Mouse (Mus musculus): ENCODE data around the gene Adm2.

Adm2 gene

GRCm38 (mm10) chr15:89308406-89309139 lies 13.9 kb upstream of the Adm2 start:
- in situ Hi-C loops (cut with MboI; ENCODE audit: unreplicated experiment in 2 of 2), result loop anchor here (5.0 kb wide), 2 partner anchors 34 to 64 kb away; partner anchors contain the start of gene Sco2 (in 1 of the 2)

- in situ Hi-C loops (cut with MboI; ENCODE audit: unreplicated experiment in 2 of 2), result loop anchor here (5.0 kb wide), 2 partner anchors 32 to 62 kb away; partner anchors contain the start of gene Sco2 (in 2 of the 2)
Observed at GRCm38 (mm10) chr15:89309962-89310498, 12.5 kb upstream of the Adm2 start.

- in situ Hi-C loops (cut with MboI; ENCODE audit: unreplicated experiment in 2 of 2), result loop anchor here in 1 of 2 experiments (5.0 kb wide), 1 partner anchor 59 kb away; the partner anchor contains the start of gene Sco2
Observed at GRCm38 (mm10) chr15:89313359-89313758, 9.2 kb upstream of the Adm2 start.

- in situ Hi-C loops (cut with MboI; ENCODE audit: unreplicated experiment in 2 of 2), result loop anchor here in 1 of 2 experiments (5.0 kb wide), 1 partner anchor 58 kb away; the partner anchor contains the start of gene Sco2
Observed at GRCm38 (mm10) chr15:89314107-89314506, 8.4 kb upstream of the Adm2 start.

GRCm38 (mm10) chr15:89314511-89315189 lies 7.9 kb upstream of the Adm2 start:
- in situ Hi-C loops (cut with MboI; ENCODE audit: unreplicated experiment in 2 of 2), result loop anchor here in 1 of 2 experiments (5.0 kb wide), 1 partner anchor 58 kb away; the partner anchor contains the start of gene Sco2

- in situ Hi-C loops (cut with MboI; ENCODE audit: unreplicated experiment in 2 of 2), result no loop called here
Observed at GRCm38 (mm10) chr15:89315190-89315731, 7.3 kb upstream of the Adm2 start, which contains the start of gene Sbf1. Gene Sbf1 (minus strand): TSS chr15:89315311.

- in situ Hi-C loops (cut with MboI; ENCODE audit: unreplicated experiment in 2 of 2), result no loop called here
Observed at GRCm38 (mm10) chr15:89316146-89316545, 6.4 kb upstream of the Adm2 start.

GRCm38 (mm10) chr15:89321264-89321663 lies 1.3 kb upstream of the Adm2 start:
- in situ Hi-C loops (cut with MboI; ENCODE audit: unreplicated experiment in 2 of 2), result no loop called here

- in situ Hi-C loops (cut with MboI; ENCODE audit: unreplicated experiment in 2 of 2), result no loop called here
Observed at GRCm38 (mm10) chr15:89323656-89324055, 1.1 kb downstream of the Adm2 start.

GRCm38 (mm10) chr15:89326441-89326840 lies 3.9 kb downstream of the Adm2 start:
- in situ Hi-C loops (cut with MboI; ENCODE audit: unreplicated experiment in 2 of 2), result no loop called here

GRCm38 (mm10) chr15:89334271-89334670 lies 11.8 kb downstream of the Adm2 start, which contains the start of gene Miox:
Gene Miox (plus strand): TSS chr15:89334398.
- in situ Hi-C loops (cut with MboI; ENCODE audit: unreplicated experiment in 2 of 2), result no loop called here

GRCm38 (mm10) chr15:89334774-89335537 lies 12.4 kb downstream of the Adm2 start:
- in situ Hi-C loops (cut with MboI; ENCODE audit: unreplicated experiment in 2 of 2), result no loop called here

GRCm38 (mm10) chr15:89336422-89336821 lies 13.9 kb downstream of the Adm2 start:
- in situ Hi-C loops (cut with MboI; ENCODE audit: unreplicated experiment in 2 of 2), result no loop called here

- in situ Hi-C loops (cut with MboI; ENCODE audit: unreplicated experiment in 2 of 2), result loop anchor here in 1 of 2 experiments (5.0 kb wide), 1 partner anchor 32 kb away; no protein-coding TSS in a partner anchor
Observed at GRCm38 (mm10) chr15:89339696-89340095, 17.2 kb downstream of the Adm2 start.

- in situ Hi-C loops (cut with MboI; ENCODE audit: unreplicated experiment in 2 of 2), result loop anchor here in 1 of 2 experiments (5.0 kb wide), 1 partner anchor 33 kb away; no protein-coding TSS in a partner anchor
Observed at GRCm38 (mm10) chr15:89340136-89340535, 17.6 kb downstream of the Adm2 start.

- in situ Hi-C loops (cut with MboI; ENCODE audit: unreplicated experiment in 2 of 2), result loop anchor here in 1 of 2 experiments (5.0 kb wide), 1 partner anchor 34 kb away; no protein-coding TSS in a partner anchor
Observed at GRCm38 (mm10) chr15:89341678-89342077, 19.2 kb downstream of the Adm2 start.

GRCm38 (mm10) chr15:89343325-89343724 lies 20.8 kb downstream of the Adm2 start:
- in situ Hi-C loops (cut with MboI; ENCODE audit: unreplicated experiment in 2 of 2), result loop anchor here in 1 of 2 experiments (5.0 kb wide), 1 partner anchor 36 kb away; no protein-coding TSS in a partner anchor

- in situ Hi-C loops (cut with MboI; ENCODE audit: unreplicated experiment in 2 of 2), result loop anchor here in 1 of 2 experiments (10.0 kb wide), 1 partner anchor 136 kb away; the partner anchor contains the start of gene Ppp6r2
Observed at GRCm38 (mm10) chr15:89350447-89350846, 27.9 kb downstream of the Adm2 start.

- in situ Hi-C loops (cut with MboI; ENCODE audit: unreplicated experiment in 2 of 2), result loop anchor here in 1 of 2 experiments (10.0 kb wide), 1 partner anchor 137 kb away; the partner anchor contains the start of gene Ppp6r2
Observed at GRCm38 (mm10) chr15:89351302-89351701, 28.8 kb downstream of the Adm2 start.

All from v-Abl transformed pro-B cells (cell line).